Mouse (Mus musculus) inflammation-experienced regulatory T-cells, adult 6 months (primary cell): ENCODE measurements around the gene Plpp7. TPM values are rescaled to one million over a fixed set of nuclear protein-coding genes. Genes with fewer than 3 reads are reported as not detected.

Experiments
- ATAC-seq: one replicate; pipeline ENCODE4 v1.8.0; 2017
- polyA plus RNA-seq, 3 experiments: library from polyadenylated mRNA; unstranded; fragments of 100-300 nt; shearing (Covaris generic); gene quantifications; one replicate each; pipeline ENCODE4 v1.2.1; 2017

Plpp7 gene
- polyA plus RNA-seq, 3 experiments from 2014 or later, result not detected

DNA sequence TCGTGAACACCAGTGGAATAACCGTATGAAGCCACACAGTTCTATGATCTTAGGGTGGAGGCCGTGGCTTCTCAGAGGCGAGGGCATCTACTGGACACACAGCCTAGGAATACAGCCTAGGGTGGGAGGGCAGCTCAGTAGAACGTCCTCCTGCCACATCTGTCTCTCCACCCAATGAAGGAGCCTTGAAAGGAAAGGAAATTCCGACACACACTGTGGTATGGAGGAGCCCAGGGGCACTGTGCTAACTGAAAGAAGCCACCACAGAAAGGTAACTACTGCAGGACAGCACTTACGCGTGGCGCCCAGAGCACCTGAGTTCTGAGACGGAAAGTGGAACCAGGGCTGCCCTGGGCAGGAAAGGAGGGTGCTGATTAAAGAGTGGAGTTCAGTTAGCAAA, 24.6 kb upstream of the Plpp7 start:
- ATAC-seq, result no peak

GRCm38 (mm10) chr2:32074404-32074803, 20.9 kb upstream of the Plpp7 start:
- no peak for ATAC-seq

GRCm38 (mm10) chr2:32075368-32075767, 20.0 kb upstream of the Plpp7 start:
- no peak for ATAC-seq

- ATAC-seq, result peak; percentile 74
Observed at GRCm38 (mm10) chr2:32077744-32078143, 17.6 kb upstream of the Plpp7 start.

DNA sequence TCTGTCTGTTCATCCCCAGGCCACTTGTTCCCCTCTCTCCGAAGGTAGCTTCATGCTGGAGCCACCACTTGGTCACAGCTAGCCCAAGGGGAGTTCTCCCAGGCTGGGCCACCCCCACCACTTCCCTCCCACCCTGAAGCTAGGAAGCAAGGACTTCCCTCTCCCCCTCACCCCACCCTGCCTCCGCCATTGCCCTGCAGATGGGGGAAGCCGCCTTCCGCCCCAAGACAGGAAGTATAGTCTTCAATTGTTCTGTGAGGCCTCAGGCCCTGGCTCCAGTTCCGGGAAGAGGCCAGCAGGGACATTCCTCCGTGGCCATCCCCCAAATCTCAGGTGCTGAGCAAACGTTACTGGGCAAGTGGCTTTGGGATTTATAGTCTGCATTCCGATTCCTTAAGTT, 16.8 kb upstream of the Plpp7 start:
- peak; percentile 58 for ATAC-seq

- no peak for ATAC-seq
Observed at GRCm38 (mm10) chr2:32079191-32079725, 16.1 kb upstream of the Plpp7 start.

GRCm38 (mm10) chr2:32080681-32081080, 14.6 kb upstream of the Plpp7 start:
- ATAC-seq, result no peak

DNA sequence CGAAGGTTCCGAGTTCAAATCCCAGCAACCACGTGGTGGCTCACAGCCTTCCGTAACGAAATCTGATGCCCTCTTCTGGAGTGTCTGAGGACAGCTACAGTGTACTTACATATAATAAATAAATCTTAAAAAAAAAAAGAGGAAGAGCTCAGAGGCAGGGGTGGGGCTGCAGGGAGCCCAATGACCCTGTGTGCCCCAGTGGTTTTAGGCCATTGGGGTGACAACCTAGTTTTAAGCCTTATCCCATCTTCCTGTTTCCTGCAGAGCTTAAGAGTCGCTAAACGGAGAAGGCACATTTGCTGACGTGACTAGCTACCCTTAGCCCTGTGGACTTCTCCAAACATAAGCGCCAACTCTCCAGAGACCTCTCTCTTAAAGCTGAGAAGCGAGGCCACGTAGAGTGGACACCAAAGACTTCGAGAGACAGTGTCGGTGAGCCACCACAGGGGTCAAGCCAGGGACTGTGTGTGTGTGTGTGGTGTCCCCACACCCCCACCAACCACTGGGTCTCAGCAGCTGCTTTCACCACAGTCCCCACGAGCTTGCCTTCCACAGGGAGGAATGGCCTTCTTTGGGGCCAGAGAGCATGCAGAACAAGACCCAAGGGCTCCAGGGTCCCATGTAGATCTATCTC, 13.9 kb upstream of the Plpp7 start:
- no peak for ATAC-seq

- ATAC-seq, result no peak
Observed at GRCm38 (mm10) chr2:32082229-32082628, 13.1 kb upstream of the Plpp7 start.

DNA sequence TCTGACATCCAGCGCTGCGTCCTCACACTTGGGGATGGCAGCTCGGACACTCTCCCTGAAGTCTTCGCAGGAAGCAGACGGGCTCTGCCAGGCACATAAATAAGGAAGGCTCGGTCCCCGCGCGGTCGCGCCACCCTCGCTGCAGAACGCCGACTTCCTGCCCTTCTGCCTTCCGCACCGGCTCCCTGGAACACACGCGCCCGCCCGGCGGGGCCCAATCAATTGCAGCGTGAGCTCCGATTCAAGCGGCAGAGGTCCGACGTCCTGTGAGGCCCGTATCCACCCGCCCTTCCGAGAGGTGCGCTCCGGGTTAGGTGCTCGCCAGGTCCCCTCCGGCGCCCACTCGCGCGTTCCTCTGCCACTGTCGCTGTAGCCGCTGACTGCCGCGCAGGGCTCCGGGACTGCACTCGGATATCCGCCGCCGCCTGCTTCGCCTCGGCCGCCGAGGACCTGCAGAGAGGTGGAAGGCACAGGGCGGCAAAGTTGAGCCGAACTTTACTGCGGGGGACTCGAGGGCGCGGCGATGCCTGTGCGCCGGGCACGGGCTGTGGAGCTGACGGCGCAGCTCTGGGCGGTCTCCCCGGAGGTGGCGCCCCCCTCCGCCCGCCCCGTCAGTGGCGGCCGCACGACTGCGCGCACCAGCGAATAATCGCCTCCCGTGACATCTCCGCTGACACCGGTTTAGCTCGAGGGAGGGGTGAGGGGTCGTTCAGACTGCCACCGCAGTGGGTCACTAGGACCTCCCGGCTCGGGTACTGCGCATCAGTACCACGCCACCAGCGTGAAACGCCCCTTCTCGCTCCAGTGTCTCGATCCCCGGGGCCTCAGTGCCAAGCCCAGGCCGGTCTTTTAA, 11.9 kb upstream of the Plpp7 start:
- peak; percentile 51 for ATAC-seq

GRCm38 (mm10) chr2:32084111-32084871, 11.0 kb upstream of the Plpp7 start, which contains the start of gene Fam78a:
Fam78a (minus strand) TSS chr2:32084857.
- peak; percentile 46 for ATAC-seq

DNA sequence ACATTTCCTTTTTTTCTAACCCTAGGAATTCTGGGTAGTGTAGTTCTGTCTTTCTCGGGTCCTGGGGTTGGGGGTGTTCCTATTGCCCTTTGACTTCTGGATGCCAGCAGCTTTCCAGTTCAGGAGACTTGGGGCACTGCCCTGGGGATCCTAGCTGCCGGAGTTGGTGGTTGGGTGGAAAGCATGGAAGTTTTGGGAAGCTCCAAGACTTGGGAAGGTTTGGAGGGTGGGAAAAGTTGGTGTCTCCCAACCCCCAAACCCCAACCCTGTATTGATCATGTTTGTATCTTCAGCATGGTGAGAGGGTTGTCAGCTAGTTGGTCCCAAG, 10.5 kb upstream of the Plpp7 start:
- ATAC-seq, result no peak

GRCm38 (mm10) chr2:32085231-32085630, 10.1 kb upstream of the Plpp7 start:
- ATAC-seq, result no peak

GRCm38 (mm10) chr2:32087606-32088005, 7.7 kb upstream of the Plpp7 start:
- ATAC-seq, result no peak

- no peak for ATAC-seq
Observed at GRCm38 (mm10) chr2:32088372-32088981, 6.9 kb upstream of the Plpp7 start.

DNA sequence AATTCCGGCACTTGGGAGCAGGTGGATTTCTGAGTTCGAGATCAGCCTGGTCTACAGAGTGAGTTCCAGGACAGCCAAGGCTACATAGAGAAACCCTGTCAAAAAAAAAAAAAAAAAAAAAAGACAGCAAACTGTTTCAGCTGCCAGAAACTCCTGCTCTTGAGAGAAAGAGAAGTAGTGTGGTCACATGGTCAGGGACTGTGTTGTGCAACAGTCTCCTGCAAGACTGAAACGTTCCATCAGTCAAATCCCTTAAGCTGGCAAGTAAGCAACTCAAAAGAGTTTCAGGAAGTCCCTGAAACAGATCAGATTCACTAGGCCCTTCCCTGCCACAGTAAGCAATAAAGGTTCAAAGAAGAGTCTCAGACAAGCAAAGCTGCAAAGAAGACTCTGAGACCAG, 5.7 kb upstream of the Plpp7 start:
- no peak for ATAC-seq

DNA sequence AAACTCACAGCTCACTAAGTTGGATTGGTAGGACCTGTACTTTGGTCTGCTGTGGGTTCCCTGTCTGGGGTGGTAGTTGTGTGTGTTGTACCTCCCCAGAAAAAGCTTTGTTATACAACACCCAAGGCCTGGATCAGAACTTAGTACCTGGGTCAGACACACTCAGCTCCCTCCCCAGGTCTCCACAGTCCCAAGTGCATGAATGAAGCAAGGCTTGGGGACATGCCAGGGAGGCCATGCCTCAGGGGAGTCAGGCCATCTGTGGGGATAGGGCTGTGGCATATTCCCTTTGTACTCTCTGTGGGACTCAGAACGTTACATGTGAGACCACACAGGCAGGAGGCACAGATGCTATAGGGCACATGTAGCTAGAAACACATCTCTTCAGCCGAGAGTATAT, 5.2 kb upstream of the Plpp7 start:
- no peak for ATAC-seq

DNA sequence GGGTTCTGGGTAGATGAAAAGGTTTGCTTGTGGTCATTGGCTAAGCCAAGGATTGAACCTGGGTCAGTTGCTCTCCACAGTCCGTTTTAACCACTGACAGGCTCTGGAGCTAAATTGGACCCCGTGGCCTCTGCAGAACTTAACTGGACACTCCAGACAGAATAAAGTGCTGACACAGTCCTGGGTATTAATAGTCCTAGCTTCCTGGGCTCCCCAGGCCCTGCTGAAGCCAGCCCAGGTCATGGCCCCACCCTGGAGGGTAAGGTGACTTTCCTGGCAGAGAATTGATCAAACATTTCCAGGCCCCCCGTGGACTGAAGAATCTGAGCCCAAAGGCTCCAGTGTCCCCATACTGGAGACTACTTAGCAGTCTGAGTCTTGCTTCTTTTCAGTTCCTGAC, 3.4 kb upstream of the Plpp7 start:
- no peak for ATAC-seq

- ATAC-seq, result no peak
Observed at GRCm38 (mm10) chr2:32094001-32094707, 1.2 kb upstream of the Plpp7 start.

DNA sequence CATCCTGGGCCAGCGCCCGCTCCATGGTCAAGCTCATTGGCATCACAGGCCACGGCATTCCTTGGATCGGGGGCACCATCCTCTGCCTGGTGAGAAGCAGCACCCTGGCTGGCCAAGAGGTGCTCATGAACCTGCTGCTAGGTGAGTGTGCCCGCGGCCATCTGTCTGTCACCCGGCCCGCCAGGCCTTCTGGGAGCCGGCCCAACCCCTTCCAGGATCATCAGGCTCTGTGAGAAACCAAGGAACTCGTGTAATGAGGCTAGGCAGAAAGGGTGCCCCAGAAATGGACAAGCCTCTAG, 743 bp downstream of the Plpp7 start:
- ATAC-seq, result no peak

GRCm38 (mm10) chr2:32102944-32103343, 7.6 kb downstream of the Plpp7 start:
- ATAC-seq, result no peak

GRCm38 (mm10) chr2:32103557-32103956, 8.2 kb downstream of the Plpp7 start:
- no peak for ATAC-seq
